Mouse (Mus musculus) MEL-GATA-1-ER (cell line): Measurements from ENCODE around the gene Oas1c.
"Not testable (repeated sequence)": the region's sequence is repeated elsewhere in the genome, so short reads cannot be mapped to it uniquely, and the experiment has no call there.

Experiments
- DNase-seq: peaks from one replicate; pipeline ENCODE4 v3.0.0-alpha.2; 2012; ENCODE audit warnings: low read depth; ENCODE audit errors: extremely low read depth

Gene Oas1c

GRCm38 (mm10) chr5:120811951-120812819, at the start of gene Oas1c:
TSS of gene Oas1c (minus strand) at chr5:120812514.
- peak; percentile 82 for DNase-seq

GRCm38 (mm10) chr5:120861121-120861520, 48.8 kb upstream of the Oas1c start, which contains the start of gene Oas1h:
TSS of gene Oas1h (plus strand) at chr5:120861421.
- DNase-seq = no peak

- no peak for DNase-seq
Observed at GRCm38 (mm10) chr5:120859241-120859640, 46.9 kb upstream of the Oas1c start.

- DNase-seq = peak; percentile 26
Observed at GRCm38 (mm10) chr5:120849601-120850136, 37.4 kb upstream of the Oas1c start.

GRCm38 (mm10) chr5:120847067-120847466, 34.8 kb upstream of the Oas1c start, which contains the start of gene Oas1f:
TSS of gene Oas1f (plus strand) at chr5:120847367.
- DNase-seq = no peak

- no peak for DNase-seq
Observed at GRCm38 (mm10) chr5:120844713-120845112, 32.4 kb upstream of the Oas1c start.

GRCm38 (mm10) chr5:120836731-120837585, 24.6 kb upstream of the Oas1c start:
- DNase-seq = peak; percentile 41

- DNase-seq = no peak
Observed at GRCm38 (mm10) chr5:120833335-120834280, 21.3 kb upstream of the Oas1c start.

GRCm38 (mm10) chr5:120831031-120831430, 18.7 kb upstream of the Oas1c start:
- DNase-seq = no peak

- no peak for DNase-seq
Observed at GRCm38 (mm10) chr5:120818999-120819398, 6.7 kb upstream of the Oas1c start.

- DNase-seq = peak; percentile 32
Observed at GRCm38 (mm10) chr5:120815949-120816348, 3.6 kb upstream of the Oas1c start.

GRCm38 (mm10) chr5:120813023-120813422, 709 bp upstream of the Oas1c start:
- no peak for DNase-seq

GRCm38 (mm10) chr5:120809171-120809570, 3.1 kb downstream of the Oas1c start:
- no peak for DNase-seq

- DNase-seq = peak; percentile 54
Observed at GRCm38 (mm10) chr5:120806458-120806857, 5.9 kb downstream of the Oas1c start.

- no peak for DNase-seq
Observed at GRCm38 (mm10) chr5:120803596-120803995, 8.7 kb downstream of the Oas1c start.

GRCm38 (mm10) chr5:120798943-120799342, 13.4 kb downstream of the Oas1c start:
- DNase-seq = not testable (repeated sequence)

- DNase-seq = not testable (repeated sequence)
Observed at GRCm38 (mm10) chr5:120798147-120798546, 14.2 kb downstream of the Oas1c start.

- not testable (repeated sequence) for DNase-seq
Observed at GRCm38 (mm10) chr5:120795480-120796034, 16.8 kb downstream of the Oas1c start, which contains the start of gene Oas1e. TSS of gene Oas1e (minus strand) at chr5:120795530.

GRCm38 (mm10) chr5:120793043-120793442, 19.3 kb downstream of the Oas1c start:
- DNase-seq = peak; percentile 31

GRCm38 (mm10) chr5:120787042-120787441, 25.3 kb downstream of the Oas1c start:
- DNase-seq = no peak
